Mouse (Mus musculus): ENCODE measurements around the gene Trmt6. TPM values are rescaled to one million over a fixed set of nuclear protein-coding genes. Genes with fewer than 3 reads are reported as not detected.
A peak's percentile ranks its signal among the peaks of the same experiment; 100 is the strongest.

The Trmt6 gene
- polyA plus RNA-seq, 1 experiment from 2014 or later, result 38.1 TPM

GRCm38 (mm10) chr2:132802976-132803375 is 12.9 kb downstream of the Trmt6 start:
- Histone ChIP-seq H3K4me3 (no peak overlapping the region), H3K27ac (no peak overlapping the region), H3K4me1 (no peaks in the 10 kb centered on the region)

GRCm38 (mm10) chr2:132794204-132794586 is 21.7 kb downstream of the Trmt6 start:
- Histone ChIP-seq H3K4me3 (no peak overlapping the region), H3K36me3 (no peaks in the 10 kb centered on the region), H3K4me2 (replicated peaks) (no peak overlapping the region), H3K4me1 (no peaks in the 10 kb centered on the region), H3K27ac (no peak overlapping the region), H3K9me3 (no peaks in the 10 kb centered on the region), H3K27me3 (no peaks in the 10 kb centered on the region), H3K9ac (no peak overlapping the region)
- WGBS, result 85% methylated on average over 7 of the region's 7 CpGs
- no peak for ATAC-seq (ENCODE audit: insufficient number of reproducible peaks, insufficient read depth, low FRiP score, low TSS enrichment)

More at GRCm38 (mm10) chr2:132802976-132803375, 12.9 kb downstream of the Trmt6 start:
- H3K36me3 ChIP-seq, result peaks cover 44% of the 10 kb centered on the region
- 77% methylated on average over 2 of the region's 2 CpGs for WGBS
- ATAC-seq (ENCODE audit: insufficient number of reproducible peaks, insufficient read depth, low FRiP score, low TSS enrichment), result no peak
- H3K27me3 ChIP-seq, result no peaks in the 10 kb centered on the region
- no peak overlapping the region for H3K9ac ChIP-seq
- H3K9me3 ChIP-seq, result no peaks in the 10 kb centered on the region
- no peak overlapping the region for H3K4me2 ChIP-seq (replicated peaks)

GRCm38 (mm10) chr2:132793441-132794203 is 22.2 kb downstream of the Trmt6 start:
- no peaks in the 10 kb centered on the region for H3K27me3 ChIP-seq
- no peak overlapping the region for H3K27ac ChIP-seq
- H3K9ac ChIP-seq, result no peak overlapping the region
- no peaks in the 10 kb centered on the region for H3K36me3 ChIP-seq
- WGBS, result 85% methylated on average over 19 of the region's 19 CpGs
- H3K4me1 ChIP-seq, result no peaks in the 10 kb centered on the region
- H3K4me2 ChIP-seq (replicated peaks), result no peak overlapping the region
- ATAC-seq (ENCODE audit: insufficient number of reproducible peaks, insufficient read depth, low FRiP score, low TSS enrichment), result no peak
- no peaks in the 10 kb centered on the region for H3K9me3 ChIP-seq
- H3K4me3 ChIP-seq, result no peak overlapping the region

GRCm38 (mm10) chr2:132784039-132784438 is 31.8 kb downstream of the Trmt6 start:
- H3K27ac ChIP-seq, result no peak overlapping the region
- 81% methylated on average over 6 of the region's 6 CpGs for WGBS
- H3K4me3 ChIP-seq, result no peak overlapping the region
- no peak for ATAC-seq (ENCODE audit: insufficient number of reproducible peaks, insufficient read depth, low FRiP score, low TSS enrichment)
- H3K4me2 ChIP-seq (replicated peaks), result no peak overlapping the region
- peaks cover 8% of the 10 kb centered on the region; the same call in 1 of the 2 replicates for H3K27me3 ChIP-seq
- H3K9ac ChIP-seq, result no peak overlapping the region
- H3K4me1 ChIP-seq, result 0 out of 2 replicates have a peak, but pooled peaks cover 4% of the 10 kb centered on the region
- H3K36me3 ChIP-seq, result no peaks in the 10 kb centered on the region
- no peaks in the 10 kb centered on the region for H3K9me3 ChIP-seq

- H3K27ac ChIP-seq, result 0 out of 2 replicates have a peak overlapping the region, but pooled peaks have one; percentile 0
- H3K4me1 ChIP-seq, result 0 out of 2 replicates have a peak, but pooled peaks cover 4% of the 10 kb centered on the region
- no peaks in the 10 kb centered on the region for H3K9me3 ChIP-seq
- no peaks in the 10 kb centered on the region for H3K36me3 ChIP-seq
- ATAC-seq (ENCODE audit: insufficient number of reproducible peaks, insufficient read depth, low FRiP score, low TSS enrichment), result peak; percentile 99
- 1% methylated on average over 40 of the region's 41 CpGs for WGBS
- peak overlapping the region; percentile 40 for H3K4me3 ChIP-seq
- peak overlapping the region; percentile 79 for H3K4me2 ChIP-seq (replicated peaks)
- no peak overlapping the region for H3K9ac ChIP-seq
- H3K27me3 ChIP-seq, result peaks cover 8% of the 10 kb centered on the region; the same call in 1 of the 2 replicates
These were observed 34.3 kb downstream of the Trmt6 start for GRCm38 (mm10) chr2:132781439-132782068.

- no peaks in the 10 kb centered on the region for H3K36me3 ChIP-seq
- H3K4me2 ChIP-seq (replicated peaks), result peak within 1 kb of the TSS; percentile 79
- peak within 1 kb of the TSS; percentile 40 for H3K4me3 ChIP-seq
- ATAC-seq (ENCODE audit: insufficient number of reproducible peaks, insufficient read depth, low FRiP score, low TSS enrichment), result no peak
- H3K27me3 ChIP-seq, result peaks cover 8% of the 10 kb centered on the region; the same call in 1 of the 2 replicates
- H3K4me1 ChIP-seq, result 0 out of 2 replicates have a peak, but pooled peaks cover 4% of the 10 kb centered on the region
- H3K9me3 ChIP-seq, result no peaks in the 10 kb centered on the region
- 7% methylated on average over 4 of the region's 4 CpGs for WGBS
- no peak within 1 kb of the TSS for H3K9ac ChIP-seq
- 0 out of 2 replicates have a peak within 1 kb of the TSS, but pooled peaks have one; percentile 0 for H3K27ac ChIP-seq
These were observed 34.9 kb downstream of the Trmt6 start, which contains the start of gene Chgb for GRCm38 (mm10) chr2:132780978-132781377. Gene Chgb (plus strand): TSS chr2:132781278.

GRCm38 (mm10) chr2:132770822-132771221 is 45.0 kb downstream of the Trmt6 start:
- no peak for ATAC-seq (ENCODE audit: insufficient number of reproducible peaks, insufficient read depth, low FRiP score, low TSS enrichment)
- Histone ChIP-seq H3K9me3 (no peaks in the 10 kb centered on the region), H3K4me1 (no peaks in the 10 kb centered on the region), H3K4me3 (no peak overlapping the region), H3K27ac (no peak overlapping the region), H3K27me3 (no peaks in the 10 kb centered on the region), H3K36me3 (no peaks in the 10 kb centered on the region), H3K9ac (no peak overlapping the region), H3K4me2 (replicated peaks) (no peak overlapping the region)
- WGBS, result 74% methylated on average over 1 of the region's 1 CpGs

- ATAC-seq (ENCODE audit: insufficient number of reproducible peaks, insufficient read depth, low FRiP score, low TSS enrichment), result no peak
- no peak overlapping the region for H3K4me3 ChIP-seq
- no peak overlapping the region for H3K4me2 ChIP-seq (replicated peaks)
- H3K9ac ChIP-seq, result no peak overlapping the region
- 73% methylated on average over 5 of the region's 5 CpGs for WGBS
- H3K4me1 ChIP-seq, result no peaks in the 10 kb centered on the region
- H3K9me3 ChIP-seq, result no peaks in the 10 kb centered on the region
- no peaks in the 10 kb centered on the region for H3K27me3 ChIP-seq
- no peaks in the 10 kb centered on the region for H3K36me3 ChIP-seq
- H3K27ac ChIP-seq, result no peak overlapping the region
These were observed 57.9 kb downstream of the Trmt6 start for GRCm38 (mm10) chr2:132757911-132758310.

Other genes with a start within 250 kb of the Trmt6 start
- gene Gpcpd1, start 228.3 kb downstream of the Trmt6 start, polyA plus RNA-seq (2016; fragmentation: Nextera tagmentation; extraction: Ambion mirVana), result 59.8 and 61.8 TPM in 2 replicates
- gene Shld1, start 129.1 kb downstream of the Trmt6 start, polyA plus RNA-seq (2016; fragmentation: Nextera tagmentation; extraction: Ambion mirVana), result 14.3 and 17.4 TPM in 2 replicates
- gene Chgb, start 34.8 kb downstream of the Trmt6 start, polyA plus RNA-seq (2016; fragmentation: Nextera tagmentation; extraction: Ambion mirVana), result 2.1 and 2.4 TPM in 2 replicates
- gene Mcm8, start 86 bp upstream of the Trmt6 start, polyA plus RNA-seq (2016; fragmentation: Nextera tagmentation; extraction: Ambion mirVana), result 18.4 and 20.3 TPM in 2 replicates
- gene Crls1, start 30.6 kb upstream of the Trmt6 start, polyA plus RNA-seq (2016; fragmentation: Nextera tagmentation; extraction: Ambion mirVana), result 26.8 and 33.1 TPM in 2 replicates
- gene Lrrn4, start 64.8 kb upstream of the Trmt6 start, polyA plus RNA-seq (2016; fragmentation: Nextera tagmentation; extraction: Ambion mirVana), result 0.22 and 0.33 TPM in 2 replicates
- 11.8 and 12.6 TPM in 2 replicates for gene Fermt1, start 129.9 kb upstream of the Trmt6 start, polyA plus RNA-seq (2016; fragmentation: Nextera tagmentation; extraction: Ambion mirVana)

Measured in embryonic facial prominence, embryonic 12.5 days (tissue).